Mouse (Mus musculus) left cerebral cortex, adult 18-20 months (tissue): ENCODE results near the gene Dot1l. TPM values are rescaled to one million over a fixed set of nuclear protein-coding genes. Genes with fewer than 3 reads are reported as not detected.

Experiments
- DNase-seq, 2 experiments: peaks; one replicate each; pipeline ENCODE4 v3.0.0; 2021 to 2022; ENCODE audit warnings: low spot score in 2 of 2, mixed read lengths in 1 of 2
- total RNA-seq, 2 experiments: library from RNA; stranded (reverse); gene quantifications; 2 replicates each; pipeline ENCODE4 v1.2.3; 2021

Gene Dot1l
- total RNA-seq, 2 experiments from 2014 or later = 43.0 to 44.4 TPM

DNA sequence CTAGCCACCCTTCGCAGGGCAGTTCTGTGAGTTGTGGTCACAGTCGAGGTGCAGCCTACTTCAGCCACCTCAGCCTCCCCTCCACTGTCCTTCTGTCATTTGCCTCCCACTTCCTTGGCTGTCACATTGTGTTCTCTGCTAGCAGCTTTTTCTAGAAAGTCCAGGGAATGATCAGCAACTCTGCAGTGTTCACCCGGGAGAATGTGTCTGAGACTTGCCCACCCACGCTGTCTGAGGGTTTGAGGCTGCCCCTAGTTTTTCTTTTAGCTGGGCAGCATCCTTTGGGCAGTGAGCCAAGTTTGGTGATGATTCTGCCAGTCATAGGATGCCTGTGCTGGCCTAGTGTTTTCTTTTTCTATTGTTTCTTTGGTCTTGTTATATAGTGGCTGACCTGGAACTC is 2.0 kb downstream of the Dot1l start:
- DNase-seq = peak; percentile 65 to 79

DNA sequence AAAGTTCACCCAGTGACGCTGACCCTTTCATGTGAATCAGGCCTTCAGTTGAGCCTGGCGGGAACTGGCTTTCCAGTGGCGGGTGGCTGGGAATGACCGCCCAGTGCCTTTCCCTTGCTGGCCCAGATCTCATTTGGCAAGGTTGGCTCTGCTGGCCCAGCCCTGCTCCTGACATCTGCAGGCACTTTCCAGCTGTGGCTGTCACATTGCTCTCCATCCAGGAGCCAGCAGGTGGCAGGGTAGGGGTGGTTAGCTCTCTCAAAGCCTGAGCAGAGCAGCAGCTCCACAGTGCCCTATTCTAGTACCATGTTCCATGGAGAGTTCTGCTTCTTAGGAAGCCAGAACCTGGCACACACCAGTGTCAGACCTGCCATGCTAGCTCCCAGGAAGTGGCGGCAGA is 2.7 kb downstream of the Dot1l start:
- DNase-seq = peak; percentile 44 to 67

DNA sequence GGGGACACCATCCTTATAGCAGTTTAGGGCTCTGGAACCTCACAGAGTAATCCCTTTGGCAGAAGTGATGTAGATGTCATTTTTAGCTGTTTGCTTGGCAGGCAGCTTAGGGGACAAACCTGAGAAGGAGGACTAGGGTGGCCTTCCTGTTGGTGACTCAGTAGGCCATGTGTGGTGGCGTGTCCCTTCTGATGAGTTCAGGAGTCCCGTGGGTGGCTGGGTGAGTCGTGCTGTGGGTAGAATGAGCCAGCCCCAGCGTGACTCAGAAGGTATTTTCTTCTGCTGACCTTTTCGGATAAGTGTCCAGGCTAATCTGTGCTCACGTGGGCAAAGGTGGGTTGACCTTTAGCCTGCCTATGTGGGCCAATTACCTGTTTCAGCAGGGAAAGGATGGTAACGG is 3.6 kb downstream of the Dot1l start:
- DNase-seq = peak; percentile 44 to 52

DNA sequence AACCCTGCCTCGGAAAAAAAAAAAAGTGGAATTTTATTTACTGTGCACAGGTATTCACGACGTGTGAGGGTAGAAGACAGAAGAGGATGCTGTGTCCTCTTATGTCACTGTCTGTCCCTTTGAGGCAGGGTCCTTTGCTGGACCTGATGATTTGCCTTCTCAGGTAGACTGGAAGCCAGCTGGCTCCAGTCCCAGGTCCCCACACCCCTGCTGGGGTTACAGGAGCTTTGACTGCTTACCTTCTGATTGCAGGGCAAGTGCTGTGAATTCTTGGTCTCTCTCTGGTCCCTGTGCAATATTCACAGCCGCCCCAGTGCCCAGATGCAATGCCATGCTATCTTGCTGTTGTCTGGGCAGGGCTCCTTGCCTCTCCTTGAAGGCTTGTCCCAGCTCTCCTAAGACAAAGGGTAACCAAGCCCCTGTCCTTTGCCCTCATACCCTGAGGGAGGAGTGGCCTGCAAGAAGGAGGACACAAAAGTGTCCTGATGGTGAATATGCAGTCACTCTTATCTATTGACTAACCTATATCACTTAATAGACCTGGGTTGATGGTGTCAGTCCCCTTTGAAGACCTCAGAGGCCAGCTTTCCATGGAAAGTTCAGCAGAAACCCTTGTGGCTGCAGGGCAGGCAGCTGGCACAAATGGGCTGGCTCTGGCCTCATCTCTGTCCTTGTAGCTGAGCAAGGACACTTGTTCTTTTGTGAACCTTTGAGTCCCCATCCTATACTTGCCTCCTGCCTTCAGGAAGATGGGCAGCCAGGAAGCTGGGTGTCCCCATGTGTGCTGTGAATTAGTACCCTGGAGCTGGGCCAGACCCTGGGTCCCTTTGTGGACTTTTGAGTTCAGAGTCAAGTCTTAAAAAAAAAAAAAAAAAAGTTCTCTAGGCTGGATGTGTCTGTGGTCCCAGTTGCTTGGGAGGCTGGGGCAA is 5.9 kb downstream of the Dot1l start:
- no peak for DNase-seq

DNA sequence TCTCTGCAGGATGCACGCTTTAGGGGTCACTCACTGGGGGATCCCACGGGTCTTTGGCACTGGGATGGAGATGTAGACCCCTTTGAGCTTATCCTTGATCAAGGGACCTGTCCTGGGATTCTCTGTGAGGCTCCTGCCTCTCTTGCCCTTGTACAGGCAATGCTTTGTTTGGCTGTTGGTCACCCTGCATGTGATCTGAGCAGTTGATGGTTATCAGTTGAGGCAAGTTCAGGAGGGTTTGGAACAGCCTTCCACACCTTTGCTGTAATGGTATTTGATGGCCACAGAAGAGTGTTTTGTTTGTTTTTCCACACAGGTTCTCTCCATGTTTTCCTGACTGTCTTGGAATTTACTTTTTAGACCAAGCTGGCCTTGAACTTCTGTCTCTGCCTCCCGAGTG is 6.8 kb downstream of the Dot1l start:
- no peak for DNase-seq

DNA sequence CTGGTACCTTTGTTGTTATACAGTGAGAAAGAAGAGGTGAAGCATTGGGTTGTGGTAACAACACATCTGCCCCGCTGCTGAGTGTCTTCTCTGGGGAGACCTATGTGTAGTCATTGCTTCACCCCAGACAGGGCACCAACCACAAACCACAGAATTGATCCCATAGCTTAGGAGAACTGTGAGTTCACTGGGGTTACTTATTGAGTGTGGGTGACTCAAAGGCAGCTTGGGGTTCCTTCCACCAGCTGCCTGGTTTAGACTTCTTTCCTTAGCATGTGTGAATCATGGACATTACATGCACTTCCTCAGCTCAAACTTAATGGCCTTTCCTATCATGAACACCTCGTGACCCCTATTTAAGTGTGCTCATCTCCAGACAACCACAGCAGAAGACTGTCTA is 8.5 kb downstream of the Dot1l start:
- DNase-seq = no peak

DNA sequence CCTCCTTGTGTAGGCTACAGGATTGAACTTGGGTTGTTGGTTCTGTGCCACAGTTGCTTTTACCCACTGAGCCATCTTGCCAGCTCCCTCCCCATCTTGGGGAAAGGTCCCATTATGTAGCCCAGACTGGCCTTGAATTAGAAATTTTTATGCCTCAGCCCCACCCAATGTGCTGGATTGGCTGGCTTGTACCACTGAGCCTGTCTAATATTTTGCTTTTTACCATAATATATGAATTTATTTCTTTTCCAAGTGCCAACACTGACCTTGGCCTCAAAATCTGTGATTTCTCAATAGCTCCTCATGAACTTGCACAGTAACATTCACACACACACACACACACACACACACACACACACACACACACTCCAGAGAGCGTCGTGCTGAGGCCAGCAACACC is 10.7 kb downstream of the Dot1l start:
- DNase-seq = no peak

DNA sequence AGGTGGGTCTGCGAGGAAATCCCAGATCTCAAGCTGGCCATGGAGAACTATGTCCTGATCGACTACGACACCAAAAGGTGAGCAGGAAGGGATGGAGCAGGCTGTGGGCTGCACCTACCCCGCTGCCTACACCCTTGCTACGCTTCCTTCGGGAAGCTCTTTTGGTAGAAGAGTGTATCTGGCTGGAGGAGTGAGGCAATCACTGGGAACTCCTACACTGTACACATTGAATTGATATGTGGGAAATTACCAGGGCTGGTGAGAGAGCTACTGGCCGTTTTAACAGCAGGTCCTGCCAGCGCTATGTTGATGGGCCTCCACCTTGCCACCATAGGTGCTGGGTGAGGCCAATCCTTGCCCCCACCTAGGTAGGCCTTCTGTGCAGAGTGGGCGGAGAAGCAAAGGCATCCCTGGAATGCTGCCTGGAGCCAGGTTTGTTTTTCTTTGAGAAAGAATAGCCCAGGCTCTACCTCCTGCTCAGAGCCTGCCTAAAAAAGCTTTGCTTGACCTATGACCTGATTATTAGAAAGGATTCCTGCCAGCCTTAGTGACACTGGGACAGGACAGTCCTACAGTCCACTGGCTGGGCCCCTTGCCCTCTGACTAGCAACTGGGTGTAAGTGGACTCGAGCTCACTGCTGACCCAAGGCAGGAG is 11.3 kb downstream of the Dot1l start:
- no peak for DNase-seq

DNA sequence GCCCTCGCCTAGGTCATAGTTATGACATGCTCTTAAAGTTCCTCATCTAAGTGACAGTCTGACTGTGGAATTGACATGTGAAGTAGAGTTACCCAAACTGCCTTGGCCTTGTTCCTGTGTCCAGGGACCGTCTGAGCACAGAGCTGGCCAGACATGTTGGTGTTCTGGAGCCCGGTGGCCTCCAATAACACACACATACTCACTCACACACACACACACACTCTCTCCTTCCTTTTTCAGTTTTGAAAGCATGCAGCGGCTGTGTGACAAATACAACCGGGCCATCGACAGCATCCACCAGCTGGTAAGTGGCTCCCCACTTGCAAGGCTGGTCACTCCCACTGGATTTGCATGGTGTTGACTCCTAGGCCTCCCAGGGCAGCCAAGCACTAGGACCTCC is 13.4 kb downstream of the Dot1l start:
- no peak for DNase-seq

DNA sequence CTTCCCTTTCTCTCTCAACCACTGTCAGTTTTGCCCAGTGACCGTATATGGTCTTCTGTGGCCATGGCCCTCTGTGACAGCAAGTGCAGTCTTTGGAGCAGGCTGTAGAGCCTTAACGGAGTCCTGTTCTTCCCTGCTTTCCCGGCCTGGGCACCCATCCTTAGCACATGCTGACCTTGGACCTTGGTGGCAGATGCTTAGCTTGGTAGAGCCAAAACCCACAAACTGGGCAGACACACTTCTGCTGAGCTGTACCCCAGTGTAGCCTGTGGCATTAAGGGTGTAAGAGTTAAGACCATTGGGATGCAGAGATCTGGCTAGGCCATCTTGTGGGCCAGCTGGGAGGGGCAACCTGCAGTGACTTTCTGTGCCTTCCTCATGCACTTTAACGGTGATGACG is 18.8 kb downstream of the Dot1l start:
- no peak for DNase-seq

DNA sequence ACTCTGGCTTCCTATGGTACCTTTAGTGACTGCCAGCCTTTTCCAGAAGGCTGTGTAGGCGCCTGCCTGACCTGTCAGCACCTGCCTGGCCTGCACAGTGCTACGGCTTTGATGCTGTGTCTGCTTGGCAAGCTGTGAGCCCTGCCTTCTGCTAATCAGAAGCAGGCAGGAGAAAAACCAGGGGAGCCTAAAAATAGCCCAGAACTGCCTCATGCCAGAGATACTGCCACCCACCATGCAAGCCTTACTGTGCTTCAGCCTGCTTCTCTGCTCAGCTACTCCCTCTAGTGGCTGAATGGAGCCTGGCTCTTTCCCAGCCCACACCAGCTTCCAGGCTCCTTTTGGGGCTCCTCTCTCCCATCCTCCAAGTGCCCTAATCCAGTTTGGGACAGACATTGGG is 19.5 kb downstream of the Dot1l start:
- peak; percentile 88 to 91 for DNase-seq

DNA sequence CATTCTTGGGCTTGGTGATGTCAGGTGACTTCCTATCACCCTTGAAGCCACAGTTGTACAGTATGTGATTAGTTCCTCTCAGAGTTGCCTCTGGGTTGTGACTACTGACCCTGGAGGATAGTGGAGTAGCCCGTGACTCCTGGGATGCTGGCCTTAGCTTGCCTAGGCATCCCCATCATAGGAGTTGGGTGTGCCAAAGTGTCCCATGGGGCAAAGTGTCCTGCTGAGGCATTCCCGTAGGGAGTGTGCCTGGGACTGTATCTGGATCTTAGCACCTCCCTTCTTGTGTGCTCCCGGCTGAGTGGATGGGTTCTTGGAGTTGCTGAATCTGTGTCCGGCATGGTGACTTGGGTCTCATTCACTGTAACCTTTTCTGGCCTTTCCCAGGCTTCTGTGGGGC is 20.0 kb downstream of the Dot1l start:
- DNase-seq = no peak

DNA sequence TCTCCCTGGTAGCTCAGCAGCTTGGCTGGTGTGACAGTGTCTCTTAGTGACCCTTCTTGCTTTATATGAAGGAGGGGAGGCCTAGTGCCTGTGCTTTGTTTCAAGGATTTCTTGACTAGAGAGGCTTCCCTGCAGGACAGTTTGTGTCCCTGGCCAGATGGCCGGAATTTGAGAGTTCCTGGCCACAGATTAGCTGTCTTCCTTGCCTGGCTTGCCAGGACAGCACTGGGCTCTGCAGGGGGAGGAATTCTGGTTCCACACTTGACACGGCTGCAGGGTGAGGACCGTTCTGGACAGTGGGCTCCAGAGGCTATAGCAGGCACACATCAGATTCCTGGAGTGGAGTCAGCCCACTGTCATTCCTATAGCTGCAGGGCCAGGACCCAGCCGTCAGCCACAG is 20.7 kb downstream of the Dot1l start:
- DNase-seq = no peak

DNA sequence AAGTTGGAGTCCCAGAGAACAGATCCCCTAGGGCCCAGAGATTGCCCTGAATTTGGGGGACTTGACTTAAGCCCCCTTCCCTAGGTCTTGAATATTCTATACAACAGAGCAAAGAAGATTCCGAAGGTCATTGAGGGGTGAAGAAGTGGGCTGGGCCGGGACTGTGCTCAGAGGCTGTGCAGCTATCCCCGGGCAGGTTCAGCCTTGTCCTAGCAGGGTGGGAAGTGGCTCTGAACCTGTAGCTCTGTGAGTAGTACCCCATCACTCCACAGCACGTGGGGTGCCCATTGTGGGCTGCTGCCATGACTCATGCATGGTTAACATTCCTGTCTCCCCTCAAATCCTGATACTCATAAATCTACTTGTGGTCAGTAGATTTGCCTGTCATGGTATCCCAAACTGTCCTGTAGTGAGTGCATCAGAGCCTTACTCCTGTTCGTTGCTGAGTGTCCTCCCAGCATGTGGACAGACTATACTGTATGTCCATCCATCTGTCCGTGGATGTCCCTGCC is 21.4 kb downstream of the Dot1l start:
- no peak for DNase-seq

DNA sequence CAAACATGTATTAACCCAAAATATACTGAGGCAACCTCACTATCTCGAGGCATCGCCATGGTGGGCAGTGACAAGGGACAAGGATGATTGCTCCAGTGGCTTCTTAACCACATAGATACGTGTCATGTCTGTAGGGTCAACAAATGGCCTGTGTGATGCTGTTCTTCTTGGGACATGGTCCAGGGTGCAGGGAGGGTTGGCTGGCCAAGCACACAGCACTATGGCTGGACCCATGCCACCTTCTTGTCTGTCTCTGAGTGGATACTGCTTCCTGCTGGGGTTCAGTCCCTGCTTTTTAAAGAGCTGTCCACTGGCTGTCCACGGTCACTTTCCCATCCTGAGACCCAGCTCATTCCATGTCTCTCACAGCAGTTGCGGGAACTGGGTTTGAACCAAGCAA is 22.1 kb downstream of the Dot1l start:
- DNase-seq = no peak

DNA sequence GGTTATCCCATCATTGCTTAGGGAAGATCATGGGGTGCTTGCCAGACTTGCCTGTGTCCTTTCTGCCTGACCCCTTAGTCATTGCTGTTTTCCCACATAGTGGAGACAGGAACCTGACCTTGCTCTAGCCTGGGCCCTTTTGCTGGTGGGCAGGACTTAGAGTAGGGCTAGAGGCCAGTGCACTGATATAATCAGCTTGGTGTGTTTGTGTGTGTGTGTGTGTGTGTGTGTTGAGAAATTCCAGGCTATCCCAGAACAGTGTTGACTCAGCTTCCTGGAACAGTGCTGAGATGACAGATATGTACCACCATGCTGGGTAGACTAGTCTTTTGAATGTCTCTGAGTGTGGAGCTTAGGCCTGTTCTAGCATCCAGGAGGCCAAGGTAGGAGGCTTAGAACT is 24.6 kb downstream of the Dot1l start:
- DNase-seq = no peak

DNA sequence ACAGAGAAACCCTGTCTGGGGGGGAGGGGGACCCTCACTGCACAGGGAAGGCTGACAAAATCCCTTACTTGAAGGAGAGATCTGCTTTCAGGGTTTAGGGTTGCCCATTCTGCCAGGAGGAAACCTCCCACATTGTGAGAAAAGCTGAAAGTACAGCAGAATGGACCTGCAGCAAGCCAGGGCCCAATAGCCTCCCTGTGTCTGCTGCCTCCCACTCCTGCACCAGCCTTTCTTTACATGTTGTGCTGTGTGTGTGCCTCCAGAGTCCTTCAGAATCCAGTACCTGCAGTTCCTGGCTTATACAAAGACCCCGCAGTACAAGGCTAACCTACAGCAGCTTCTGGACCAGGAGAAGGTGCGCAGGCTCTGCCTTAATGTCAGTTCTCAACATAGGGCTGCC is 29.3 kb downstream of the Dot1l start:
- peak in 1 of 2 experiments; percentile 27 for DNase-seq

DNA sequence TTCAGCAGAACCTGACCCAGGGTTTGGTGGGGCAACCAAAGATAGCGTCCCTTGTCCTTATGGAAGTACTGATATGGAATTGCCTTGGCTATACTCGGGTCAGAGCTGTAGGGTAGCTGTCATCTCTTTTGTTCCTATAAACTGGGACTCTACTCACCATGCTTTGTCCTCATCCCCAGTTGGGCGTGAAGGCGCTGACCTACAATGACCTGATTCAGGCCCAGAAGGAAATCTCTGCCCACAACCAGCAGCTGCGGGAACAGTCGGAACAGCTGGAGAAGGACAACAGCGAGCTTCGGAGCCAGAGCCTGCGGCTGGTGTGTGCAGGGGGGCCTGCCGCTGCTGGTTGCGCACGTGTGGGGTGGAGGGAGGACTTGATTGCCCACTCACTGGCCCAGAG is 29.9 kb downstream of the Dot1l start:
- DNase-seq = no peak

DNA sequence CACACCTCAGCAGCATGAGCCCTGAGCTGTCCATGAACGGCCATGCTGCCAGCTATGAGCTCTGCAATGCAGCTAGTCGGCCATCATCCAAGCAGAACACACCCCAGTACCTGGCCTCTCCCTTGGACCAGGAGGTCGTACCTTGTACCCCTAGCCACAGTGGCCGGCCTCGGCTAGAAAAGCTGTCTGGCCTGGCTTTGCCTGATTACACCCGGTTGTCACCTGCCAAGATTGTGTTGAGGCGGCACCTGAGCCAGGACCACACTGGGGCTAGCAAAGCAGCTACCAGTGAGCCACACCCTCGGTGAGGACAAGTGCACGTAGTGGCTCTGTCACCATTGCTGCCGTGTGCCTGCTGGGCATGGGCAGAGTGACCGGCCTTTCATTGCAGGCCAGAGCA is 31.0 kb downstream of the Dot1l start:
- no peak for DNase-seq

DNA sequence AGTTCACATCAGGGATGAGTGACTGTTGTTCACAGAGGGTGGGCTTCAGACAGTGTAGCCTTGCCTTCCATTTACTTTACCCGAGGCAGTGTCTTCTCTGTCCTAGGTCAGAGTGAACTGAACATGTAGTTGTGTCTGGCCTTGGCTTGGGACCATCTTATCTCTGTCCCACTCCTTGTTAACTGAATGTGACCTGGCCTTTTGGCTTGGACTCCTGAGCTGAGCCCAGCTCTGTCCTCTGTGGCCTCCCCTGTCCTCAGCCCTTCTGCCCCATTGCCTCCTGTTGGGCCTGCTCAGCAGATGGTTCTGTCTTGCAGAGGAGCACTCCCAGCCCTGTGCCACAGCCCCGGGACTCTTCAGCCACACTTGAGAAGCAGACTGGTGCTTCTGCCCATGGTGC is 32.5 kb downstream of the Dot1l start:
- DNase-seq = no peak

DNA sequence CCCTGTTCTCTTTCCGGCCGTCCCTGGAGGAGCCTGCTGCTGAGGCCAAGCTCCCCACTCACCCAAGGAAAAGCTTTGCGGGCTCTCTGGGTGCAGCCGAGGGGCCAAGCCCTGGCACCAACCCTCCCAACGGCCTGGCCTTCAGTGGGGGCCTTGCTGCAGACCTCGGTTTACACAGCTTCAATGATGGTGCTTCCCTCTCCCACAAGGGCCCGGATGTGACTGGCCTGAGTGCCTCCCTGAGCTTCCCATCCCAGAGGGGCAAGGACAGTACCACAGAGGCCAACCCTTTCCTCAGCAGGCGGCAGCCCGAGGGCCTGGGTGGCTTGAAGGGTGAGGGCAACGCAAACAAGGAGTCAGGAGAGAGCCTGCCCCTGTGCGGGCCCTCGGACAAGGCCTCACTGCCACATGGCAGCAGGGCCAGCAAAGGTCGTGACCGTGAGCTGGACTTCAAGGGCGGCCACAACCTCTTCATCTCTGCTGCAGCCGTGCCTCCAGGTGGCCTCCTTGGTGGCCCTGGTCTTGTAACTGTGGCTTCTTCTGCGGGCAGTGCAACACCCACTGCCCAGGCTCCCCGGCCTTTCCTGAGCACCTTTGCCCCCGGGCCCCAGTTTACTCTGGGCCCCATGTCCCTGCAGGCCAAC is 35.9 kb downstream of the Dot1l start:
- DNase-seq = no peak
